Mouse (Mus musculus) intestine, postnatal 0 days (tissue): Measurements from ENCODE around the gene Chd5. TPM values are rescaled to one million over a fixed set of nuclear protein-coding genes. Genes with fewer than 3 reads are reported as not detected.
A peak's percentile ranks its signal among the peaks of the same experiment; 100 is the strongest.

Experiments
- ATAC-seq: fragments of 200-750 bp; cut with Nextera tagmentation; 2 replicates; pipeline ENCODE4 v1.8.0; 2017; ENCODE audit warnings: mild to moderate bottlenecking, moderate TSS enrichment, moderate library complexity
- H3K27ac ChIP-seq: fragments of 300-500 bp; sonication (generic); 2 replicates; pipeline ENCODE4 v1.5.1; 2014; ENCODE audit warnings: mild to moderate bottlenecking, low read depth, low read length, moderate library complexity
- H3K27me3 ChIP-seq: fragments of 300-500 bp; sonication (generic); replicated peaks from 2 replicates; pipeline ENCODE4 v1.6.1; 2014; ENCODE audit warnings: low read length, mixed read lengths; ENCODE audit not compliant: control insufficient read depth, insufficient read depth
- H3K36me3 ChIP-seq: fragments of 300-500 bp; sonication (generic); 2 replicates; pipeline ENCODE4 v1.6.1; 2014; ENCODE audit warnings: mild to moderate bottlenecking, moderate library complexity; ENCODE audit not compliant: control insufficient read depth, insufficient read depth
- H3K4me1 ChIP-seq: fragments of 300-500 bp; sonication (generic); replicated peaks from 2 replicates; pipeline ENCODE4 v1.6.1; 2014; ENCODE audit warnings: antibody characterized with exemption, low read length, mixed read lengths; ENCODE audit not compliant: control insufficient read depth, insufficient read depth
- H3K4me2 ChIP-seq: fragments of 300-500 bp; sonication (generic); replicated peaks from 2 replicates; pipeline ENCODE4 v1.6.1; 2014; ENCODE audit warnings: low read depth, mild to moderate bottlenecking, moderate library complexity
- H3K4me3 ChIP-seq: fragments of 300-500 bp; sonication (generic); 2 replicates; pipeline ENCODE4 v1.5.1; 2014; ENCODE audit warnings: low read depth, low read length
- H3K9ac ChIP-seq: fragments of 300-500 bp; sonication (generic); 2 replicates; pipeline ENCODE4 v1.6.1; 2014; ENCODE audit warnings: mild to moderate bottlenecking, low read depth, low read length
- H3K9me3 ChIP-seq: fragments of 300-500 bp; sonication (generic); 2 replicates; pipeline ENCODE4 v1.6.1; 2016; ENCODE audit warnings: mixed run types; ENCODE audit not compliant: control insufficient read depth
- CTCF ChIP-seq: sonication (generic); IDR thresholded peaks from 2 replicates; pipeline ENCODE4 v1.5.1; 2016; ENCODE audit warnings: low read depth, mild to moderate bottlenecking, control low read depth, antibody characterized with exemption, moderate library complexity
- WGBS: fragments of 180-500 bp; shearing (Covaris S2); extraction: QIAGEN DNeasy Blood & Tissue Kit; methylation state at CpG from one replicate; pipeline ENCODE4 v1.1.7; 2014; 5-methylcytosine and 5-hydroxymethylcytosine counted together
- polyA plus RNA-seq: library from polyadenylated mRNA; unstranded; fragments of >200 nt; fragmentation: Nextera tagmentation; extraction: Ambion mirVana; gene quantifications from 2 replicates; pipeline ENCODE4 v1.2.1, GENCODE M21; 2015

Chd5 gene
- polyA plus RNA-seq, 1 experiment from 2014 or later = 1.5 TPM

GRCm38 (mm10) chr4:152349837-152350381, 11.5 kb downstream of the Chd5 start:
- no peaks in the 10 kb centered on the region for H3K9me3 ChIP-seq
- no peak for TF ChIP-seq CTCF
- H3K27ac ChIP-seq = no peak overlapping the region
- no peaks in the 10 kb centered on the region for H3K36me3 ChIP-seq
- no peak overlapping the region for H3K9ac ChIP-seq
- H3K4me2 ChIP-seq = 0 out of 2 replicates have a peak overlapping the region, but pooled peaks have one; percentile 6
- H3K4me1 ChIP-seq = no peaks in the 10 kb centered on the region; the same call in 1 of the 2 replicates
- 5% methylated on average over 16 of the region's 17 CpGs for WGBS
- ATAC-seq = no peak
- no peak overlapping the region for H3K4me3 ChIP-seq
- H3K27me3 ChIP-seq = peaks cover 10% of the 10 kb centered on the region; the same call in 1 of the 2 replicates

- 21% methylated on average over 8 of the region's 8 CpGs for WGBS
- H3K9me3 ChIP-seq = no peaks in the 10 kb centered on the region
- no peak for TF ChIP-seq CTCF
- no peaks in the 10 kb centered on the region; the same call in 1 of the 2 replicates for H3K4me1 ChIP-seq
- ATAC-seq = peak; percentile 86
- H3K9ac ChIP-seq = no peak overlapping the region
- no peak overlapping the region for H3K4me3 ChIP-seq
- peaks cover 10% of the 10 kb centered on the region; the same call in 1 of the 2 replicates for H3K27me3 ChIP-seq
- H3K27ac ChIP-seq = no peak overlapping the region
- H3K4me2 ChIP-seq = 0 out of 2 replicates have a peak overlapping the region, but pooled peaks have one; percentile 6
- H3K36me3 ChIP-seq = no peaks in the 10 kb centered on the region
These were observed 12.4 kb downstream of the Chd5 start for GRCm38 (mm10) chr4:152350722-152351421.

- H3K4me1 ChIP-seq = no peaks in the 10 kb centered on the region; the same call in 1 of the 2 replicates
- no peak for ATAC-seq
- TF ChIP-seq CTCF = no peak
- H3K27ac ChIP-seq = no peak overlapping the region
- WGBS = 10% methylated on average over 14 of the region's 14 CpGs
- no peaks in the 10 kb centered on the region for H3K36me3 ChIP-seq
- H3K9me3 ChIP-seq = no peaks in the 10 kb centered on the region
- H3K9ac ChIP-seq = no peak overlapping the region
- no peak overlapping the region for H3K4me3 ChIP-seq
- peaks cover 10% of the 10 kb centered on the region; the same call in 1 of the 2 replicates for H3K27me3 ChIP-seq
- no peak overlapping the region for H3K4me2 ChIP-seq
These were observed 13.2 kb downstream of the Chd5 start for GRCm38 (mm10) chr4:152351422-152352305.

- H3K9me3 ChIP-seq = no peaks in the 10 kb centered on the region
- H3K9ac ChIP-seq = no peak overlapping the region
- H3K4me3 ChIP-seq = no peak overlapping the region
- no peaks in the 10 kb centered on the region for H3K36me3 ChIP-seq
- no peak overlapping the region for H3K27ac ChIP-seq
- H3K4me1 ChIP-seq = no peaks in the 10 kb centered on the region; the same call in 1 of the 2 replicates
- 71% methylated on average over 14 of the region's 14 CpGs for WGBS
- TF ChIP-seq CTCF = no peak
- H3K27me3 ChIP-seq = peaks cover 10% of the 10 kb centered on the region; the same call in 1 of the 2 replicates
- ATAC-seq = no peak
- no peak overlapping the region for H3K4me2 ChIP-seq
These were observed 15.6 kb downstream of the Chd5 start for GRCm38 (mm10) chr4:152353886-152354637.

- H3K9ac ChIP-seq = no peak overlapping the region
- no peaks in the 10 kb centered on the region for H3K36me3 ChIP-seq
- TF ChIP-seq CTCF = no peak
- no peak for ATAC-seq
- no peaks in the 10 kb centered on the region; the same call in 1 of the 2 replicates for H3K4me1 ChIP-seq
- no peak overlapping the region for H3K4me2 ChIP-seq
- H3K27ac ChIP-seq = no peak overlapping the region
- H3K4me3 ChIP-seq = no peak overlapping the region
- 70% methylated on average over 7 of the region's 7 CpGs for WGBS
- 0 out of 2 replicates have a peak, but pooled peaks cover 7% of the 10 kb centered on the region for H3K27me3 ChIP-seq
- H3K9me3 ChIP-seq = no peaks in the 10 kb centered on the region
These were observed 17.2 kb downstream of the Chd5 start for GRCm38 (mm10) chr4:152355672-152356071.
